Mouse (Mus musculus) hindbrain, embryonic 12.5 days (tissue): ENCODE results near the gene Rundc1. TPM values are rescaled to one million over a fixed set of nuclear protein-coding genes. Genes with fewer than 3 reads are reported as not detected.
"Not testable (repeated sequence)": the region's sequence is repeated elsewhere in the genome, so short reads cannot be mapped to it uniquely, and the experiment has no call there.

Experiments used
- ATAC-seq: fragments of 200-750 bp; cut with Nextera tagmentation; 2 replicates; pipeline ENCODE4 v1.8.0; 2017; ENCODE audit warnings: moderate TSS enrichment; ENCODE audit not compliant: low FRiP score
- H3K27ac ChIP-seq: fragments of 300-500 bp; sonication (generic); 2 replicates; pipeline ENCODE4 v1.5.1; 2016; ENCODE audit warnings: mild to moderate bottlenecking
- H3K27me3 ChIP-seq: fragments of 300-500 bp; sonication (generic); 2 replicates; pipeline ENCODE4 v1.6.1; 2016; ENCODE audit warnings: mild to moderate bottlenecking
- H3K36me3 ChIP-seq: fragments of 300-500 bp; sonication (generic); 2 replicates; pipeline ENCODE4 v1.6.1; 2016; ENCODE audit warnings: mild to moderate bottlenecking
- H3K4me1 ChIP-seq: fragments of 300-500 bp; sonication (generic); 2 replicates; pipeline ENCODE4 v1.6.1; 2016
- H3K4me2 ChIP-seq: fragments of 300-500 bp; sonication (generic); replicated peaks from 2 replicates; pipeline ENCODE4 v1.6.1; 2016; ENCODE audit warnings: mild to moderate bottlenecking
- H3K4me3 ChIP-seq: fragments of 300-500 bp; sonication (generic); 2 replicates; pipeline ENCODE4 v1.5.1; 2016; ENCODE audit warnings: mild to moderate bottlenecking
- H3K9ac ChIP-seq: fragments of 300-500 bp; sonication (generic); 2 replicates; pipeline ENCODE4 v1.6.1; 2016; ENCODE audit warnings: mild to moderate bottlenecking, moderate library complexity
- H3K9me3 ChIP-seq: fragments of 300-500 bp; sonication (generic); replicated peaks from 2 replicates; pipeline ENCODE4 v1.6.1; 2016; ENCODE audit warnings: mild to moderate bottlenecking
- whole genome bisulfite sequencing: fragments of 180-500 bp; shearing (Covaris S2); methylation state at CpG from one replicate; pipeline ENCODE4 v1.1.7; 2016; 5-methylcytosine and 5-hydroxymethylcytosine counted together
- polyA plus RNA-seq: library from polyadenylated mRNA; unstranded; fragments of >200 nt; fragmentation: Nextera tagmentation; extraction: Ambion mirVana; gene quantifications from 2 replicates; pipeline ENCODE4 v1.2.1, GENCODE M21; 2016

Rundc1 gene
- polyA plus RNA-seq, 1 experiment from 2014 or later, result 27.6 TPM

- 89% methylated on average over 5 of the region's 5 CpGs for WGBS
- H3K9me3 ChIP-seq, result no peaks in the 10 kb centered on the region
- H3K36me3 ChIP-seq, result peaks cover 25% of the 10 kb centered on the region
- H3K4me3 ChIP-seq, result no peak overlapping the region
- H3K9ac ChIP-seq, result no peak overlapping the region
- H3K4me1 ChIP-seq, result peaks cover 14% of the 10 kb centered on the region
- no peaks in the 10 kb centered on the region for H3K27me3 ChIP-seq
- no peak overlapping the region for H3K27ac ChIP-seq
- no peak overlapping the region for H3K4me2 ChIP-seq
- no peak for ATAC-seq
Measured at GRCm38 (mm10) chr11:101447786-101448185, 22.9 kb downstream of the Rundc1 start.

GRCm38 (mm10) chr11:101448274-101448746, 23.4 kb downstream of the Rundc1 start, which contains the start of gene Ifi35:
TSS of gene Ifi35 (plus strand) at chr11:101448407.
- WGBS, result 35% methylated on average over 10 of the region's 10 CpGs

GRCm38 (mm10) chr11:101448899-101449298, 24.0 kb downstream of the Rundc1 start:
- Histone ChIP-seq H3K9me3 (no peaks in the 10 kb centered on the region), H3K36me3 (peaks cover 20% of the 10 kb centered on the region), H3K27me3 (no peaks in the 10 kb centered on the region), H3K9ac (no peak overlapping the region), H3K4me3 (no peak overlapping the region), H3K27ac (no peak overlapping the region), H3K4me2 (no peak overlapping the region), H3K4me1 (peaks cover 4% of the 10 kb centered on the region)
- WGBS, result 89% methylated on average over 4 of the region's 4 CpGs
- no peak for ATAC-seq

More at GRCm38 (mm10) chr11:101448274-101448746, 23.4 kb downstream of the Rundc1 start, which contains the start of gene Ifi35:
- Histone ChIP-seq H3K9me3 (no peaks in the 10 kb centered on the region), H3K27me3 (no peaks in the 10 kb centered on the region), H3K36me3 (peaks cover 25% of the 10 kb centered on the region), H3K9ac (no peak within 1 kb of the TSS), H3K4me2 (peak within 1 kb of the TSS; percentile 30), H3K4me1 (peaks cover 10% of the 10 kb centered on the region), H3K4me3 (peak within 1 kb of the TSS; percentile 15), H3K27ac (no peak within 1 kb of the TSS)
- ATAC-seq, result no peak

GRCm38 (mm10) chr11:101449596-101449995, 24.7 kb downstream of the Rundc1 start:
- H3K36me3 ChIP-seq, result peaks cover 13% of the 10 kb centered on the region
- not testable (repeated sequence) for ATAC-seq, H3K4me3 ChIP-seq, H3K9me3 ChIP-seq, H3K27me3 ChIP-seq, H3K9ac ChIP-seq, H3K4me1 ChIP-seq, H3K4me2 ChIP-seq, H3K27ac ChIP-seq
- 89% methylated on average over 4 of the region's 4 CpGs for WGBS

- 75% methylated on average over 3 of the region's 3 CpGs for WGBS
- H3K36me3 ChIP-seq, result peaks cover 6% of the 10 kb centered on the region; the same call in 1 of the 2 replicates
- no peak overlapping the region for H3K4me2 ChIP-seq
- no peak overlapping the region for H3K9ac ChIP-seq
- H3K9me3 ChIP-seq, result no peaks in the 10 kb centered on the region
- no peak for ATAC-seq
- H3K4me1 ChIP-seq, result peaks cover 11% of the 10 kb centered on the region
- H3K4me3 ChIP-seq, result no peak overlapping the region
- no peaks in the 10 kb centered on the region for H3K27me3 ChIP-seq
- H3K27ac ChIP-seq, result no peak overlapping the region
Measured at GRCm38 (mm10) chr11:101450394-101450793, 25.5 kb downstream of the Rundc1 start.

- Histone ChIP-seq H3K9me3 (no peaks in the 10 kb centered on the region), H3K4me3 (no peak overlapping the region), H3K27ac (no peak overlapping the region), H3K36me3 (peaks cover 3% of the 10 kb centered on the region; the same call in 1 of the 2 replicates), H3K9ac (no peak overlapping the region), H3K27me3 (no peaks in the 10 kb centered on the region), H3K4me1 (peaks cover 11% of the 10 kb centered on the region), H3K4me2 (no peak overlapping the region)
- WGBS, result 91% methylated on average over 10 of the region's 10 CpGs
- ATAC-seq, result no peak
Measured at GRCm38 (mm10) chr11:101451536-101451935, 26.7 kb downstream of the Rundc1 start.

- no peak overlapping the region for H3K4me2 ChIP-seq
- H3K36me3 ChIP-seq, result peaks cover 8% of the 10 kb centered on the region
- no peaks in the 10 kb centered on the region for H3K27me3 ChIP-seq
- ATAC-seq, result no peak
- 73% methylated on average over 10 of the region's 10 CpGs for WGBS
- H3K9me3 ChIP-seq, result no peaks in the 10 kb centered on the region
- no peak overlapping the region for H3K27ac ChIP-seq
- H3K9ac ChIP-seq, result no peak overlapping the region
- peaks cover 11% of the 10 kb centered on the region for H3K4me1 ChIP-seq
- no peak overlapping the region for H3K4me3 ChIP-seq
Measured at GRCm38 (mm10) chr11:101452093-101452774, 27.3 kb downstream of the Rundc1 start.

DNA sequence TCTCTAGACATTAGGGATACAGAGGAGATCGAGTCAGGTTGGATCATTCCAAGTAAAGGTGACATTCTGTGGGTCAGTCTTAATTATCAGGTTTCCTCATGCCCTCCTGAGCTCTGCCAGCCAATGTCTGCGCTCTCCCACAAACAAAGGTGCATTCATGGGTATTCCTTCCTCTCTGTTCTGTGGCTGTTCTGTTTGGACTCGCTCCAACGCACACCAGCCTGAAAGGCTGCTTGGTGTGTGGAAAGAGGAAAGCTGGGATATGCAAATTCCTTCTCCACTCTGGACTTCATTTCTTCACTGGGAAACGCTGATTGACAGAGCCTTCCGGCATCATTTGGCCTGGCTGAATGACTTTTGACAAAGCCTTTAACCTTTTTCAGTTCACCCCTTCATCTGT, 29.8 kb downstream of the Rundc1 start:
- Histone ChIP-seq H3K9ac (no peak overlapping the region), H3K9me3 (no peaks in the 10 kb centered on the region), H3K4me1 (peaks cover 14% of the 10 kb centered on the region), H3K4me3 (no peak overlapping the region), H3K4me2 (no peak overlapping the region), H3K27me3 (no peaks in the 10 kb centered on the region), H3K36me3 (peaks cover 32% of the 10 kb centered on the region), H3K27ac (peak overlapping the region; percentile 71)
- WGBS, result 31% methylated on average over 6 of the region's 6 CpGs
- peak; percentile 70; the same call in 1 of the 2 replicates for ATAC-seq

DNA sequence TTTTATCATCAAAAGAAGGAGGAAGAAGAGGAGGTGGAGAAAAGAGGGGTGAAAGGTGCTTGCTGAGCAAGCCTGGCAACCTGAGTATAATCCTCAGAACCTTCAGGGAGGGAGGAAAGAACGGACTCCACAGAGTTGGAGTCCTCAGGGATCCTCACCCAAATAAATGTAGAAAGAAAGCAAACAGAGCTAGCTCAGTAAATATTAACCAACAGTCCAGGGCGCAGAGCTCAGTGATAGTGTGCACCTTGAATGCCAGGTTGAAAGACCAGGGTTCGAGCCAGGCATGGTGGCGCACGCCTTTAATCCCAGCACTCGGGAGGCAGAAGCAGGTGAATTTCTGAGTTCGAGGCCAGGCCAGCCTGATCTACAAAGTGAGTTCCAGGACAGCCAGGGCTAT, 30.7 kb downstream of the Rundc1 start:
- WGBS, result 91% methylated on average over 7 of the region's 7 CpGs
- Histone ChIP-seq H3K4me1 (peaks cover 18% of the 10 kb centered on the region), H3K4me2 (no peak overlapping the region), H3K27me3 (no peaks in the 10 kb centered on the region), H3K36me3 (peaks cover 41% of the 10 kb centered on the region), H3K27ac (no peak overlapping the region), H3K9me3 (no peaks in the 10 kb centered on the region), H3K4me3 (no peak overlapping the region), H3K9ac (no peak overlapping the region)
- no peak for ATAC-seq

DNA sequence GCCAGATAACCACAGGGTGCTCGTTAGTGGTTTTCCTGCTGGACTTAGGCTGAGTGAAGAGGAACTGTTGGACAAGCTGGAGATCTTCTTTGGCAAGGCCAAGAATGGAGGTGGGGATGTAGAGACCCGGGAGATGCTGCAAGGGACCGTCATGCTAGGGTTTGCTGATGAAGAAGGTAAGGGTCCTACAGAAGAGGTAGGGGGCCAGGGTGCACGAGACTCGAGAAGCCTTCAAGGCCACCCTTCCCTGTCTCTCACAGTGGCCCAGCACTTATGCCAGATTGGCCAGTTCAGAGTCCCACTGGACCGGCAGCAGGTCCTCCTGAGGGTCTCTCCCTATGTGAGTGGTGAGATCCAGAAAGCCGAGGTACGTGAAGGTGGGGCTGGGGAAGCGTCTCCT, 32.7 kb downstream of the Rundc1 start:
- Histone ChIP-seq H3K4me1 (peaks cover 28% of the 10 kb centered on the region), H3K4me3 (no peak overlapping the region), H3K27me3 (no peaks in the 10 kb centered on the region), H3K9ac (no peak overlapping the region), H3K27ac (no peak overlapping the region), H3K9me3 (no peaks in the 10 kb centered on the region), H3K4me2 (no peak overlapping the region), H3K36me3 (peaks cover 59% of the 10 kb centered on the region)
- ATAC-seq, result no peak
- WGBS, result 89% methylated on average over 9 of the region's 9 CpGs

GRCm38 (mm10) chr11:101458217-101458616, 33.3 kb downstream of the Rundc1 start:
- Histone ChIP-seq H3K27me3 (no peaks in the 10 kb centered on the region), H3K9me3 (no peaks in the 10 kb centered on the region), H3K9ac (no peak overlapping the region), H3K4me2 (no peak overlapping the region), H3K36me3 (peaks cover 60% of the 10 kb centered on the region), H3K4me3 (no peak overlapping the region), H3K4me1 (peaks cover 33% of the 10 kb centered on the region), H3K27ac (no peak overlapping the region)
- no peak for ATAC-seq
- WGBS, result 86% methylated on average over 12 of the region's 12 CpGs

DNA sequence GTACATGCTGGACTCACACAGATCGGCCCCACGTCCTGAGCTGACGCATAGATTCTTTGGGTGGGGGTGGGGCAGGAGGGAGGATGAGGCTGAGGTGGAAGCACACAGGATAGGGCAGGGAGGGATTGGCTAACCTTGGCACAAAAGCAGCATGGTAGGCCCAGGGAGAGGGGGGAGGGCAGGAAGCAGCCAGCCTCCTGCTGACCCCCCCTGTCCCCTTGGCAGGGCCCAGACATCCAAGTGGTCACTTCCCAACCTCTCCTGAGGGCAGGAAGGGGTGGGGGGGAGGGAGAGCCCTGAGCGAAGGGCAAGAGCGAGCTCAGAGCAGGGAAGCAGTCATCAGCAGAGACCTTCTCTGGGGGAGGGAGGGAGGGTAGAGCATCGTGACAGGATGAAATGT, 34.8 kb downstream of the Rundc1 start:
- peak overlapping the region; percentile 18; the same call in 1 of the 2 replicates for H3K9ac ChIP-seq
- no peak for ATAC-seq
- H3K27me3 ChIP-seq, result no peaks in the 10 kb centered on the region
- peaks cover 60% of the 10 kb centered on the region for H3K36me3 ChIP-seq
- 35% methylated on average over 5 of the region's 6 CpGs for WGBS
- H3K9me3 ChIP-seq, result no peaks in the 10 kb centered on the region
- H3K4me3 ChIP-seq, result no peak overlapping the region
- no peak overlapping the region for H3K4me2 ChIP-seq
- H3K27ac ChIP-seq, result no peak overlapping the region
- peaks cover 44% of the 10 kb centered on the region for H3K4me1 ChIP-seq

GRCm38 (mm10) chr11:101460321-101460720, 35.4 kb downstream of the Rundc1 start:
- WGBS, result 88% methylated on average over 15 of the region's 15 CpGs
- no peak for ATAC-seq
- H3K27me3 ChIP-seq, result no peaks in the 10 kb centered on the region
- peaks cover 60% of the 10 kb centered on the region for H3K36me3 ChIP-seq
- H3K9me3 ChIP-seq, result no peaks in the 10 kb centered on the region
- no peak overlapping the region for H3K4me2 ChIP-seq
- no peak overlapping the region for H3K4me3 ChIP-seq
- 0 out of 2 replicates have a peak overlapping the region, but pooled peaks have one; percentile 18 for H3K9ac ChIP-seq
- peaks cover 42% of the 10 kb centered on the region for H3K4me1 ChIP-seq
- H3K27ac ChIP-seq, result no peak overlapping the region
